Mouse (Mus musculus) testis, adult 2 months (tissue): Measurements from ENCODE around the gene Gm6408. TPM values are rescaled to one million over a fixed set of nuclear protein-coding genes. Genes with fewer than 3 reads are reported as not detected.

Experiments
- H3K27ac ChIP-seq: fragments of 200-500 bp; 2 replicates; pipeline ENCODE4 v1.5.1; 2012; ENCODE audit warnings: low read depth, low read length; ENCODE audit not compliant: control insufficient read depth, insufficient read depth
- H3K27me3 ChIP-seq: fragments of 200-500 bp; 2 replicates; pipeline ENCODE4 v1.6.1; 2012; ENCODE audit warnings: mild to moderate bottlenecking, low read length, moderate library complexity; ENCODE audit not compliant: control insufficient read depth, insufficient read depth
- H3K36me3 ChIP-seq: fragments of 200-500 bp; 2 replicates; pipeline ENCODE4 v1.6.1; 2012; ENCODE audit warnings: mild to moderate bottlenecking, low read length; ENCODE audit not compliant: control insufficient read depth, insufficient read depth
- H3K4me1 ChIP-seq: fragments of 200-500 bp; 2 replicates; pipeline ENCODE4 v1.6.1; 2012; ENCODE audit warnings: low read length; ENCODE audit not compliant: control insufficient read depth, insufficient read depth
- H3K4me3 ChIP-seq: fragments of 200-500 bp; 2 replicates; pipeline ENCODE4 v1.5.1; 2012; ENCODE audit warnings: low read depth, mild to moderate bottlenecking, low read length, moderate library complexity, mixed read lengths; ENCODE audit not compliant: control insufficient read depth
- CTCF ChIP-seq: fragments of 200-500 bp; IDR thresholded peaks from 2 replicates; pipeline ENCODE4 v1.5.1; 2012; ENCODE audit warnings: low read depth, mild to moderate bottlenecking, inconsistent platforms, low read length, moderate library complexity; ENCODE audit not compliant: control insufficient read depth, insufficient read depth, insufficient replicate concordance
- POLR2A ChIP-seq: fragments of 200-500 bp; IDR thresholded peaks from 2 replicates; pipeline ENCODE4 v1.6.1; 2012; ENCODE audit warnings: low read depth, mild to moderate bottlenecking, inconsistent platforms, low read length, moderate library complexity; ENCODE audit not compliant: control insufficient read depth
- polyA plus RNA-seq: library from polyadenylated mRNA; depleted of rRNA; stranded (reverse); fragments of >200 nt; gene quantifications from 2 replicates; pipeline ENCODE4 v1.2.3, GENCODE M21; 2012

Gm6408 gene
- polyA plus RNA-seq, 1 experiment = 14.2 TPM

- TF ChIP-seq POLR2A (no peak), CTCF (no peak)
- H3K4me3 ChIP-seq = no peak overlapping the region
- H3K4me1 ChIP-seq = no peaks in the 10 kb centered on the region
- H3K27ac ChIP-seq = no peak overlapping the region
- H3K27me3 ChIP-seq = no peaks in the 10 kb centered on the region
- H3K36me3 ChIP-seq = no peaks in the 10 kb centered on the region
These were observed 30.0 kb upstream of the Gm6408 start for GRCm38 (mm10) chr5:146451592-146452254.

GRCm38 (mm10) chr5:146453556-146453955 lies 28.2 kb upstream of the Gm6408 start:
- Histone ChIP-seq H3K4me3 (no peak overlapping the region), H3K36me3 (no peaks in the 10 kb centered on the region), H3K4me1 (no peaks in the 10 kb centered on the region), H3K27ac (no peak overlapping the region), H3K27me3 (no peaks in the 10 kb centered on the region)
- TF ChIP-seq POLR2A (no peak), CTCF (no peak)

- Histone ChIP-seq H3K36me3 (no peaks in the 10 kb centered on the region), H3K27ac (no peak overlapping the region), H3K4me3 (no peak overlapping the region), H3K27me3 (no peaks in the 10 kb centered on the region), H3K4me1 (no peaks in the 10 kb centered on the region)
- TF ChIP-seq POLR2A (no peak), CTCF (no peak)
These were observed 20.2 kb upstream of the Gm6408 start for GRCm38 (mm10) chr5:146461612-146462011.

GRCm38 (mm10) chr5:146466663-146467062 lies 15.1 kb upstream of the Gm6408 start:
- TF ChIP-seq CTCF = no peak
- no peak for TF ChIP-seq POLR2A
- no peak overlapping the region for H3K27ac ChIP-seq
- no peak overlapping the region for H3K4me3 ChIP-seq
- H3K27me3 ChIP-seq = no peaks in the 10 kb centered on the region
- H3K36me3 ChIP-seq = no peaks in the 10 kb centered on the region
- no peaks in the 10 kb centered on the region for H3K4me1 ChIP-seq

GRCm38 (mm10) chr5:146468311-146468710 lies 13.5 kb upstream of the Gm6408 start:
- no peaks in the 10 kb centered on the region for H3K36me3 ChIP-seq
- no peak overlapping the region for H3K27ac ChIP-seq
- no peak for TF ChIP-seq CTCF
- TF ChIP-seq POLR2A = no peak
- H3K4me1 ChIP-seq = no peaks in the 10 kb centered on the region
- no peak overlapping the region for H3K4me3 ChIP-seq
- no peaks in the 10 kb centered on the region for H3K27me3 ChIP-seq

GRCm38 (mm10) chr5:146470821-146471220 lies 10.9 kb upstream of the Gm6408 start:
- H3K4me3 ChIP-seq = no peak overlapping the region
- no peak for TF ChIP-seq CTCF
- no peaks in the 10 kb centered on the region for H3K27me3 ChIP-seq
- no peak overlapping the region for H3K27ac ChIP-seq
- H3K4me1 ChIP-seq = no peaks in the 10 kb centered on the region
- H3K36me3 ChIP-seq = no peaks in the 10 kb centered on the region

- H3K36me3 ChIP-seq = no peaks in the 10 kb centered on the region
- no peak overlapping the region for H3K4me3 ChIP-seq
- no peaks in the 10 kb centered on the region for H3K4me1 ChIP-seq
- H3K27ac ChIP-seq = no peak overlapping the region
- TF ChIP-seq CTCF (no peak), POLR2A (no peak)
- H3K27me3 ChIP-seq = no peaks in the 10 kb centered on the region
These were observed 10.5 kb upstream of the Gm6408 start for GRCm38 (mm10) chr5:146471311-146471710.
